27 mouse cellular contexts compared by ENCODE assay signal in the genomic region with DNA sequence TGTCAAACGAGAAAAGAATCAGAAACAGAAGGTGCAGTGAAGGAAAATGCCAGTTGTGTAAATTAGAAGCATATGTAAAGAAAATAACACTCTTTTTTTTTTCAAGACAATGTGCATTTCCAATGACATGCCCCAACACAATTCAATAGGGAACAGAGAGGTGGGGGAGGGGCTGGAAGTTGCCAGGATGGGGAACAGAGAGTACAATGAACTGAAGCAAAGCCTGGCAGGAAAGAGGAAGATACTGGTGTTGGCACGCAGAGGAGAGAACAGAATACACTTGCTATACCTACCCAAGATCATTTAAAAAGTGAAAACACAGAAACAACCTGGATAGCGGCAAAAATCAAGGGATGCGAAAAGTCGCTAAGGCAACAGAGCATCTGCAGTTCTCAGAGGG. TPM values are rescaled to one million over a fixed set of nuclear protein-coding genes. Genes with fewer than 3 reads are reported as not detected.
DNase-seq lines count a peak whose midpoint lies in the region; ATAC-seq and TF ChIP-seq lines count a peak whose summit lies in the region.
"Had no signal": no experiment of that assay in that cellular context is flagged by ENCODE, and none has a peak within 500 bp of the region (broad histone marks: within the 10 kb centered on the region; RNA-seq: fewer than 3 reads in every experiment).

No protein-coding gene starts in this region.

- DNase-seq in thymus, adult 2 months = no peak
- no peak for DNase-seq in gastrocnemius, postnatal 10 days
- DNase-seq in thymus, postnatal 0 days (ENCODE audit: low spot score) = no peak
- DNase-seq: adrenal gland, adult 2 months; adrenal gland, adult 8-10 months; adrenal gland, postnatal 10 days; adrenal gland, postnatal 14 days; adrenal gland, postnatal 25 days; adrenal gland, postnatal 36 days; B cell, adult 2 months; cerebellum, adult 11 months; cerebellum, adult 11-12 months; cerebellum, adult 18-20 months had no signal

- no peaks in the 10 kb centered on the region for H3K36me3 ChIP-seq in thymus, adult 2 months (ENCODE audit: control insufficient read depth, insufficient read depth, low read length)
- H3K36me3 ChIP-seq: G1E had no signal

- TF ChIP-seq CTCF in thymus, adult 2 months (IDR thresholded peaks at IDR 0.05; ENCODE audit: borderline replicate concordance, control insufficient read depth, extremely low read depth, insufficient read depth, low read length, poor library complexity) = no peak

- no peak for TF ChIP-seq POLR2A in thymus, adult 2 months (IDR thresholded peaks at IDR 0.05; ENCODE audit: control insufficient read depth, extremely low read depth, insufficient read depth, low read length, poor library complexity)

- 68% methylated on average over 5 of the region's 5 CpGs for WGBS in thymus, adult 2 months

- H3K27ac ChIP-seq in thymus, adult 2 months (ENCODE audit: control insufficient read depth, insufficient read depth, low read length) = no peak overlapping the region

- no peak overlapping the region for H3K4me3 ChIP-seq in thymus, adult 2 months (ENCODE audit: control insufficient read depth, insufficient read depth, low read length)

- ATAC-seq in granulocyte monocyte progenitor cell, adult 5-6 weeks (replicated peaks; ENCODE audit: poor library complexity, severe bottlenecking) = peak; percentile 77
- peak; percentile 70 for ATAC-seq in megakaryocyte, adult 5-6 weeks (ENCODE audit: poor library complexity, severe bottlenecking)
- peak; percentile 74 for ATAC-seq in megakaryocyte progenitor cell, adult 5-6 weeks (replicated peaks; ENCODE audit: poor library complexity)
- ATAC-seq: activated CD4-positive, CD25-positive, alpha-beta regulatory T cell, adult 4 months; CD4-positive, CD25-positive, alpha-beta regulatory T cell, adult 4 months; Patski had no signal

- no peaks in the 10 kb centered on the region for H3K4me1 ChIP-seq in thymus, adult 2 months (replicated peaks; ENCODE audit: control insufficient read depth, insufficient read depth, low read length)

- H3K27me3 ChIP-seq in thymus, adult 2 months (ENCODE audit: control insufficient read depth, insufficient read depth, low read length) = no peaks in the 10 kb centered on the region

RNA-seq across cellular contexts. Expression of gene Gm12830, which starts 41.6 kb away (rescaled TPM):
- total RNA-seq in granulocyte monocyte progenitor cell, adult 5-6 weeks (2014; fragmentation: Nextera tagmentation) = not detected in 2 replicates
- total RNA-seq in granulocyte monocyte progenitor cell, adult 5-6 weeks (2017) = not detected in 2 replicates
- not detected in 2 replicates for total RNA-seq in megakaryocyte, adult 5-6 weeks (2015)
- total RNA-seq in megakaryocyte, adult 5-6 weeks (2017) = not detected in 2 replicates
- total RNA-seq in megakaryocyte progenitor cell, adult 5-6 weeks (2015) = not detected in 2 replicates
- not detected in 2 replicates for total RNA-seq in megakaryocyte progenitor cell, adult 5-6 weeks (2017)
- polyA plus RNA-seq in thymus, adult 2 months (2012; rRNA removed) = not detected in 2 replicates
- not detected for total RNA-seq in gastrocnemius, postnatal 10 days (2021)
- not detected in 2 replicates for polyA plus RNA-seq in thymus, postnatal 0 days (2015; fragmentation: Nextera tagmentation; extraction: Ambion mirVana)
- total RNA-seq: adrenal gland, adult 18-20 months; adrenal gland, adult 2 months; adrenal gland, adult 8-10 months; adrenal gland, postnatal 10 days; adrenal gland, postnatal 14 days; adrenal gland, postnatal 25 days; adrenal gland, postnatal 36 days; adrenal gland, postnatal 4 days; CH12.LX; ES-E14; MEL had no signal
- polyA plus RNA-seq: activated CD4-positive, CD25-positive, alpha-beta regulatory T cell, adult 4 months; adrenal gland, adult 2 months; brain, embryonic 14.5 days; C2C12; CD4-positive, CD25-positive, alpha-beta regulatory T cell, adult 4 months; G1E; Patski had no signal

RNA-seq across cellular contexts. Expression of gene Foxd2, which starts 45.5 kb away (rescaled TPM):
- total RNA-seq in granulocyte monocyte progenitor cell, adult 5-6 weeks (2014; fragmentation: Nextera tagmentation) = 0.32 and 1.0 TPM in 2 replicates
- 0.30 and 1.3 TPM in 2 replicates for total RNA-seq in granulocyte monocyte progenitor cell, adult 5-6 weeks (2017)
- 0.42 and 0.66 TPM in 2 replicates for total RNA-seq in megakaryocyte, adult 5-6 weeks (2015)
- 0.66 and 0.77 TPM in 2 replicates for total RNA-seq in megakaryocyte, adult 5-6 weeks (2017)
- total RNA-seq in megakaryocyte progenitor cell, adult 5-6 weeks (2015) = 0.12 and 0.29 TPM in 2 replicates
- 0.27 TPM in 1 of 2 replicates, not detected in the other for total RNA-seq in megakaryocyte progenitor cell, adult 5-6 weeks (2017)
- 1.4 and 1.8 TPM in 2 replicates for polyA plus RNA-seq in thymus, adult 2 months (2012; rRNA removed)
- under 1 TPM; 0.85 to 0.90 TPM for total RNA-seq in gastrocnemius, postnatal 10 days (2021)
- 0.05 TPM in 1 of 2 replicates, not detected in the other for polyA plus RNA-seq in thymus, postnatal 0 days (2015; fragmentation: Nextera tagmentation; extraction: Ambion mirVana)
